Mouse (Mus musculus) thymus, adult 2 months (tissue): ENCODE data around the gene Aco1. TPM values are rescaled to one million over a fixed set of nuclear protein-coding genes. Genes with fewer than 3 reads are reported as not detected.
"Not testable (repeated sequence)": the region's sequence is repeated elsewhere in the genome, so short reads cannot be mapped to it uniquely, and the experiment has no call there.

Experiments used
- DNase-seq: peaks from one replicate; pipeline ENCODE4 v3.0.0; 2021
- H3K27ac ChIP-seq: fragments of 200-500 bp; 2 replicates; pipeline ENCODE4 v1.5.1; 2012; ENCODE audit warnings: low read length, control low read depth; ENCODE audit not compliant: control insufficient read depth, insufficient read depth
- H3K27me3 ChIP-seq: fragments of 200-500 bp; 2 replicates; pipeline ENCODE4 v1.6.1; 2012; ENCODE audit warnings: mild to moderate bottlenecking, low read length, moderate library complexity, mixed read lengths; ENCODE audit not compliant: control insufficient read depth, insufficient read depth
- H3K36me3 ChIP-seq: fragments of 200-500 bp; 2 replicates; pipeline ENCODE4 v1.6.1; 2012; ENCODE audit warnings: mild to moderate bottlenecking, low read length, moderate library complexity; ENCODE audit not compliant: control insufficient read depth, insufficient read depth
- H3K4me1 ChIP-seq: fragments of 200-500 bp; replicated peaks from 2 replicates; pipeline ENCODE4 v1.6.1; 2012; ENCODE audit warnings: low read length; ENCODE audit not compliant: control insufficient read depth, insufficient read depth
- H3K4me3 ChIP-seq: fragments of 200-500 bp; 2 replicates; pipeline ENCODE4 v1.5.1; 2012; ENCODE audit warnings: mild to moderate bottlenecking, low read length, control low read depth, moderate library complexity; ENCODE audit not compliant: control insufficient read depth, insufficient read depth
- CTCF ChIP-seq: fragments of 200-500 bp; IDR thresholded peaks from 2 replicates; pipeline ENCODE4 v1.5.1; 2012; ENCODE audit warnings: mild to moderate bottlenecking, control low read depth, low read length, moderate library complexity, borderline replicate concordance; ENCODE audit not compliant: control insufficient read depth, poor library complexity, insufficient read depth; ENCODE audit errors: extremely low read depth
- POLR2A ChIP-seq: fragments of 200-500 bp; IDR thresholded peaks from 2 replicates; pipeline ENCODE4 v1.6.1; 2012; ENCODE audit warnings: mild to moderate bottlenecking, low read length, control low read depth, moderate library complexity; ENCODE audit not compliant: control insufficient read depth, poor library complexity, insufficient read depth; ENCODE audit errors: extremely low read depth
- WGBS: fragments of 180-500 bp; shearing (Covaris S2); methylation state at CpG from one replicate; pipeline ENCODE4 v1.1.7; 2018; 5-methylcytosine and 5-hydroxymethylcytosine counted together
- polyA plus RNA-seq: library from polyadenylated mRNA; depleted of rRNA; stranded (reverse); fragments of >200 nt; gene quantifications from 2 replicates; pipeline ENCODE4 v1.2.3, GENCODE M21; 2012

The Aco1 gene
- polyA plus RNA-seq, 1 experiment, result 28.2 TPM

DNA sequence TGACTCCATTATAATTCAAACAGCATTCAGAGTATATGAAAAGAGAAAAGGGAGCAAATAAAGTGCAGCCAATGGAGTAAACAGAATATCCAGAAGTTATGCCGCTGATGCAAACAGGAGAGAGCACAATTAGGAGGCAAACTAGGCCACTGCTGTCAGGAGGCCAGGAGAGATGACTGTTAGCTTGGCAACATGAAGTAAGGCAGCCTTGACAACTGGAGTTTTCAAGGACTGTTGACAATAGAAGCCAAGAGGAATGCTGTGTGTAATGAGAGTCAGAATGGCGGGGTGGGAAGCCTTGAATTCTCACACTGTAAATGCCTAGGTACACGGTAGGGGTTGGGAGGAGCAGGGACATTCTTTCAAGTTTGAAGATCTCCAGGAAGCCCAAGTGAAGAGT is 21.7 kb upstream of the Aco1 start:
- 80% methylated on average over 3 of the region's 3 CpGs for WGBS
- DNase-seq, result no peak

GRCm38 (mm10) chr4:40122291-40122690 is 20.6 kb upstream of the Aco1 start:
- H3K4me1 ChIP-seq, DNase-seq, H3K4me3 ChIP-seq, H3K36me3 ChIP-seq, H3K27ac ChIP-seq, H3K27me3 ChIP-seq: not testable (repeated sequence)
- WGBS, result 95% methylated on average over 1 of the region's 1 CpGs

More for the DNA sequence above, 21.7 kb upstream of the Aco1 start:
- TF ChIP-seq CTCF (no peak), POLR2A (no peak)
- no peaks in the 10 kb centered on the region for H3K36me3 ChIP-seq
- H3K27ac ChIP-seq, result no peak overlapping the region
- no peaks in the 10 kb centered on the region for H3K4me1 ChIP-seq
- H3K27me3 ChIP-seq, result no peaks in the 10 kb centered on the region
- H3K4me3 ChIP-seq, result no peak overlapping the region

DNA sequence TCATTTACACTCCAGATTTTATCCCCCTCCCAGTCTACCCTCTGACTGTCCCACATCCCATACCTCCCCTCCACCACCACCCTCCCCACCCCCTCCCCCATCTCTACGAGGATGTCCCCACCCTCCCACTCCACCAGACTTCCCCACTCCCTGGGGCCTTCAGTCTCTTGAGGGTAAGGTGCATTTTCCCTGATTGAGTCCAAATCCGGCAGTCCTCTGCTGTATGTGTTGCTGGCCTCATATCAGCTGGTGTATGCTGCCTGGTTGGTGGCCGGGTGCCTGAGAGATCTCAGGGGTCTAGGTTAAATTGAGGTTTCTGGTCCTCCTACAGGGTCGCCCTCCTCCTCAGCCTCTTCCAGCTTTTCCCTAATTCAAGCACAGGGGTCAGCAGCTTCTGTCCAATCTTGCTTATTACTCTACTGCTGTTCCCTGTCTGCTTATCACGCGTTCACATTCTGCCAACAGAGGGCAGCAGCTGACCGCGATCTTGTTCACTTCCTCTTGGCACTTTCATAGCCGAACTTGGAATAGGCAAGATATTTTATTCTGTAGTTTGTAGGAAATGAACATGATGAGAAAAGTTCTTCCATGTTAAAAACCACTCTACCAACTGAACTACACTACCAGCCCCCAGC is 8.3 kb upstream of the Aco1 start:
- WGBS, result 19% methylated on average over 9 of the region's 9 CpGs
- H3K27me3 ChIP-seq, result no peaks in the 10 kb centered on the region
- no peak overlapping the region for H3K4me3 ChIP-seq
- TF ChIP-seq POLR2A, result no peak
- H3K36me3 ChIP-seq, result no peaks in the 10 kb centered on the region
- peak; percentile 73 for DNase-seq
- H3K27ac ChIP-seq, result no peak overlapping the region
- H3K4me1 ChIP-seq, result no peaks in the 10 kb centered on the region

- no peaks in the 10 kb centered on the region for H3K27me3 ChIP-seq
- H3K27ac ChIP-seq, result no peak overlapping the region
- TF ChIP-seq POLR2A, result no peak
- no peak for TF ChIP-seq CTCF
- H3K4me1 ChIP-seq, result no peaks in the 10 kb centered on the region
- DNase-seq, result no peak
- WGBS, result 94% methylated on average over 4 of the region's 4 CpGs
- H3K36me3 ChIP-seq, result no peaks in the 10 kb centered on the region
- no peak overlapping the region for H3K4me3 ChIP-seq
These were observed 6.4 kb upstream of the Aco1 start for GRCm38 (mm10) chr4:40136519-40136918.

- no peak for TF ChIP-seq CTCF
- no peak for TF ChIP-seq POLR2A
- WGBS, result 82% methylated on average over 3 of the region's 3 CpGs
These were observed 3.1 kb upstream of the Aco1 start for GRCm38 (mm10) chr4:40139663-40140255.

DNA sequence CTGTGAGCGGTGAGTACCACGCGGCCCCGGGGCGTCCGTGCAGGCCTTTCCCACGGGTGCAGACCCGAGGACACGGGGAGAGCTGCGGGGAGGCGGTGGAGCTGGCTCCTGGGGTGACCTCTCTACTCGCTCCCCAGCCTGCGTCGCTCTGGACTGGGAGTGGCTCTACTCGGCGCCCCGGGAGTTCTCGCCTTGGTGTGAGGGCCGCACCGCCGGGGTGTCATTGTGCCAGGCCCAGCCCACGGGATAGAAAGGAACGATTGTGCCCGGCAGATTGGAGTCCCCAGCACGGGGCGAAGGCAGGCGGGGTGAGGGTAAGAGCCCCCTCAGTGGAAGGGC is 621 bp downstream of the Aco1 start:
- Histone ChIP-seq H3K36me3 (no peaks in the 10 kb centered on the region), H3K27ac (no peak overlapping the region), H3K4me1 (peaks cover 10% of the 10 kb centered on the region), H3K4me3 (peak overlapping the region; percentile 81), H3K27me3 (no peaks in the 10 kb centered on the region)
- 2% methylated on average over 27 of the region's 27 CpGs for WGBS
- DNase-seq, result no peak
- TF ChIP-seq CTCF, result 0 out of 2 replicates have a peak, but pooled peaks have one; percentile 7
- no peak for TF ChIP-seq POLR2A

More at GRCm38 (mm10) chr4:40139663-40140255, 3.1 kb upstream of the Aco1 start:
- DNase-seq, result no peak
- no peaks in the 10 kb centered on the region for H3K27me3 ChIP-seq
- no peaks in the 10 kb centered on the region for H3K36me3 ChIP-seq
- no peak overlapping the region for H3K27ac ChIP-seq
- H3K4me1 ChIP-seq, result peaks cover 10% of the 10 kb centered on the region
- no peak overlapping the region for H3K4me3 ChIP-seq

- no peaks in the 10 kb centered on the region for H3K36me3 ChIP-seq
- H3K27ac ChIP-seq, result no peak overlapping the region
- DNase-seq, result no peak
- no peak for TF ChIP-seq POLR2A
- TF ChIP-seq CTCF, result no peak
- peaks cover 10% of the 10 kb centered on the region for H3K4me1 ChIP-seq
- H3K4me3 ChIP-seq, result no peak overlapping the region
- H3K27me3 ChIP-seq, result no peaks in the 10 kb centered on the region
- 92% methylated on average over 1 of the region's 1 CpGs for WGBS
These were observed 1.7 kb downstream of the Aco1 start for GRCm38 (mm10) chr4:40144543-40144942.
